Comparison of ENCODE assay signal across 9 mouse cellular contexts in the genomic region with DNA sequence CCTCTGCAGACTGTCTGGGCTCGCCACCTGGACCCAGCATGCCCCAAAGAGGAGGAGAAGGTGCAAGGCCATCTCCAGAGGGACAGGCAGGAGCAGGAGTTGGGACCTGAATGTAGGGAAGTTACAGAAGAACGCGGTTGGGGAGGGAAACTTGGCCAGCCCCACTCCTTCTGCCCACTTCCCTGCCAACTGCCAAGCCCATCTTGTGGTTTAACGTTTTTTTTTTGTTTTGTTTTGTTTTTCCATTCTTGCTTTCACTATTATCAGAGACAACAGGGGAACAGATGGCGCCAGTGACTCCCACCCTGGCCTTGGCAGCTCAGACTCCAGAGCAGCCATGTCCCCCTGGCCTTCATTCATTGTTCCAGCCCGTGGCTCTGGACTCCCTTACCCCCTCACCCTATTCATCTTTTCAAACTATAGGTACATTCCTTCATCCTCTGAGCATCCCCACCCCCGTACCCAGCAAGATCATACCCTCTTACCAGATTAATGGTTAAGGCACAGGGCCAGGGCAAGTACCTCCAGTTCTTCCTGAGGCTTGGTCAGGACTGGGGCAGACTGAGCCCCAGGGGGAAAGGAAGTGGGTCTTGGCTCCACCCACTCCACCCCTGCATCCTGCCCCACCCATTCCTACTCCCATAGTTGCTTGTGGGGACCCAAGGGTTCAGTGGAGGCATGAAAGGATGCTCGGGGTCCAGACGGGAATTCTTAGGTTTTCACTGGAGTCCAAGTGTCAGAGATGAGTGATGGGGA. TPM values are rescaled to one million over a fixed set of nuclear protein-coding genes. Genes with fewer than 3 reads are reported as not detected.
DNase-seq lines count a peak whose midpoint lies in the region; ATAC-seq lines count a peak whose summit lies in the region.
"Had no signal": no experiment of that assay in that cellular context is flagged by ENCODE, and none has a peak within 500 bp of the region (broad histone marks: within the 10 kb centered on the region; RNA-seq: fewer than 3 reads in every experiment).

A gene (minus strand): TSS at position 562 of the 756 bp plus-strand sequence.

- no peaks in the 10 kb centered on the region for H3K9me3 ChIP-seq in heart, embryonic 16.5 days (replicated peaks; ENCODE audit: control insufficient read depth, low read length)
- H3K9me3 ChIP-seq in heart, embryonic 11.5 days (replicated peaks; ENCODE audit: control insufficient read depth, low read length), result no peaks in the 10 kb centered on the region
- no peaks in the 10 kb centered on the region for H3K9me3 ChIP-seq in forebrain, embryonic 12.5 days

- no peak within 1 kb of the TSS for H3K27ac ChIP-seq in heart, embryonic 16.5 days (ENCODE audit: low read length)
- no peak within 1 kb of the TSS for H3K27ac ChIP-seq in heart, embryonic 11.5 days (ENCODE audit: low read depth, low read length)
- no peak within 1 kb of the TSS for H3K27ac ChIP-seq in forebrain, embryonic 12.5 days
- H3K27ac ChIP-seq: hindbrain, postnatal 0 days had no signal

- H3K4me3 ChIP-seq in heart, embryonic 16.5 days (ENCODE audit: low read length), result peak within 1 kb of the TSS; percentile 22
- H3K4me3 ChIP-seq in heart, embryonic 11.5 days (ENCODE audit: low read depth, low read length), result no peak within 1 kb of the TSS
- no peak within 1 kb of the TSS for H3K4me3 ChIP-seq in forebrain, embryonic 12.5 days (replicated peaks)

- peak; percentile 76 for DNase-seq in naive thymus-derived CD4-positive, alpha-beta T cell, adult 2 months (ENCODE audit: low read depth)
- DNase-seq in thymus, postnatal 25 days, result peak; percentile 88
- DNase-seq in layer of hippocampus, adult 8-10 months (ENCODE audit: low spot score in 2 of 2), result no peak
- no peak for DNase-seq in embryo, embryonic 11 days

- H3K4me1 ChIP-seq in heart, embryonic 16.5 days (ENCODE audit: control insufficient read depth, insufficient read depth, low read length), result no peaks in the 10 kb centered on the region
- no peaks in the 10 kb centered on the region for H3K4me1 ChIP-seq in heart, embryonic 11.5 days (ENCODE audit: control insufficient read depth, insufficient read depth, low read length)
- H3K4me1 ChIP-seq in forebrain, embryonic 12.5 days, result no peaks in the 10 kb centered on the region

- peak within 1 kb of the TSS; percentile 1 for H3K4me2 ChIP-seq in heart, embryonic 16.5 days (ENCODE audit: low read depth, low read length)
- H3K4me2 ChIP-seq in heart, embryonic 11.5 days, result no peak within 1 kb of the TSS
- H3K4me2 ChIP-seq in forebrain, embryonic 12.5 days, result no peak within 1 kb of the TSS

- H3K9ac ChIP-seq in heart, embryonic 16.5 days (ENCODE audit: low read length), result no peak within 1 kb of the TSS
- H3K9ac ChIP-seq in heart, embryonic 11.5 days (ENCODE audit: low read depth, low read length), result no peak within 1 kb of the TSS
- no peak within 1 kb of the TSS for H3K9ac ChIP-seq in forebrain, embryonic 12.5 days

- H3K27me3 ChIP-seq in heart, embryonic 16.5 days (ENCODE audit: control insufficient read depth, insufficient read depth, low read length), result no peaks in the 10 kb centered on the region
- no peaks in the 10 kb centered on the region; the same call in 1 of the 2 replicates for H3K27me3 ChIP-seq in heart, embryonic 11.5 days (ENCODE audit: control insufficient read depth, insufficient read depth, low read length)
- H3K27me3 ChIP-seq in forebrain, embryonic 12.5 days, result no peaks in the 10 kb centered on the region; the same call in 1 of the 2 replicates

- 55% methylated on average over 9 of the region's 9 CpGs for WGBS in heart, embryonic 16.5 days
- WGBS in heart, embryonic 11.5 days (ENCODE audit: insufficient replicate concordance), result 65% methylated on average over 9 of the region's 9 CpGs
- 72% methylated on average over 9 of the region's 9 CpGs for WGBS in forebrain, embryonic 12.5 days

- 0 out of 2 replicates have a peak, but pooled peaks have one; percentile 35 for ATAC-seq in heart, embryonic 16.5 days (replicated peaks; ENCODE audit: extremely low read depth, insufficient read depth, low FRiP score)
- no peak for ATAC-seq in heart, embryonic 11.5 days (replicated peaks; ENCODE audit: insufficient number of reproducible peaks, low FRiP score, low TSS enrichment)
- ATAC-seq in hematopoietic stem cell, adult 5-6 weeks (replicated peaks in 1 of 2; ENCODE audit: insufficient read depth in 1 of 2, low FRiP score in 2 of 2, low TSS enrichment in 1 of 2, low read depth in 1 of 2, poor library complexity in 2 of 2, severe bottlenecking in 2 of 2), result peak; percentile 63 to 78
- no peak for ATAC-seq in forebrain, embryonic 12.5 days (ENCODE audit: low FRiP score)
- ATAC-seq: hindbrain, postnatal 0 days had no signal

- no peaks in the 10 kb centered on the region for H3K36me3 ChIP-seq in heart, embryonic 16.5 days (ENCODE audit: control insufficient read depth, insufficient read depth)
- H3K36me3 ChIP-seq in heart, embryonic 11.5 days (ENCODE audit: control insufficient read depth, insufficient read depth, low read length), result no peaks in the 10 kb centered on the region
- H3K36me3 ChIP-seq in forebrain, embryonic 12.5 days (replicated peaks), result no peaks in the 10 kb centered on the region

RNA-seq across cellular contexts. Expression of the gene that starts here (rescaled TPM):
- 1.2 and 2.6 TPM in 2 replicates for polyA plus RNA-seq in heart, embryonic 16.5 days (2015; fragmentation: Nextera tagmentation; extraction: Ambion mirVana)
- 0.32 and 0.39 TPM in 2 replicates for polyA plus RNA-seq in heart, embryonic 11.5 days (2014; fragmentation: Nextera tagmentation; extraction: Ambion mirVana)
- 311 and 346 TPM in 2 replicates for total RNA-seq in hematopoietic stem cell, adult 5-6 weeks (2017)
- total RNA-seq in layer of hippocampus, adult 8-10 months (2022), result under 1 TPM; 0.29 to 0.68 (median 0.46) TPM
- polyA plus RNA-seq in forebrain, embryonic 12.5 days (2016; fragmentation: Nextera tagmentation; extraction: Ambion mirVana), result 0.23 TPM in 1 of 2 replicates, not detected in the other

Comparison
In these comparisons a context has a peak if more than half of its experiments do, and no peak if none do; other contexts are left out.
1. RNA of the gene that starts here (total RNA-seq): 311 to 346 TPM in hematopoietic stem cell, adult 5-6 weeks; 0.29 to 0.68 TPM in layer of hippocampus, adult 8-10 months; every median in the first group is over 100 times any median in the second.
2. ATAC-seq: peak in heart, embryonic 16.5 days (single experiment) and hematopoietic stem cell, adult 5-6 weeks (2 of 2); none in heart, embryonic 11.5 days (single experiment) and forebrain, embryonic 12.5 days (single experiment).
3. DNase-seq: peak in naive thymus-derived CD4-positive, alpha-beta T cell, adult 2 months (single experiment) and thymus, postnatal 25 days (single experiment); none in layer of hippocampus, adult 8-10 months (0 of 2) and embryo, embryonic 11 days (single experiment).